Mouse (Mus musculus): Measurements from ENCODE around the gene Fstl1.

The Fstl1 gene

DNA sequence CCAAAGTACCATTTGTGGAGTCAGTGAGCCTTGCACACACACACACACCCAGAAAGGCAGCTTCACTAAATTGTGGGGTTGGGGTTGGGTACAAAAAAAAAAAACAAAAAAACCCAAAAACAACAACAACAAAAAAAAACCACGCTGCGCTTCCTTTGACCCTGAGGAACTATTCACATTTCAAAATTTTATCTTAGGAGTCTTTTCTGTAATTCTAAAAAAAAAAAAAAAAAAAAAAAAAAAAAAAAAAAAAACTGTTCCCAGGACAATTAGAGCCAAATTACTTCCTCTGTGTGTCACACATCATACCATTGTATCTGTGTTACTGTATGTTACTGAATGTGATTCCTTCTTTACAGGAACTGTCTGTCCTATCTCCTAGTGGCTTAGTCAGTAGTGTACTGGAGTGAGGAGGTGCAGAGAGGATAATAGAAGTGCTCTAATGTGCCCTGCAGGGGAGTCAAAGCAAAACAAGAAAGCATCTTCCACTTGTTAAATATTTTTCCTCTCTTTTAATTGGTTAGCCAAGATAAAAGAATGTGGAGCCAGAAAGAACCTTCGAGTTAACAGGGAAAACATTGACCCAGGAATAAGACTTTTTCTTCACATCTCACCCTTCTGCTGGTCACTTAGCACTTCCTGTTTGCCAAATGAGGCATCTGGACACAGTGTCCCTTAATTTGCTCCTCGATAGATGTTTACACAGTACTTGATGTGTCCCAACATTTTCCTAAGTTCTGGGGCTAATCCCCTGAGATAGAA lies 93.0 kb downstream of the Fstl1 start:
- no peak for DNase-seq

DNA sequence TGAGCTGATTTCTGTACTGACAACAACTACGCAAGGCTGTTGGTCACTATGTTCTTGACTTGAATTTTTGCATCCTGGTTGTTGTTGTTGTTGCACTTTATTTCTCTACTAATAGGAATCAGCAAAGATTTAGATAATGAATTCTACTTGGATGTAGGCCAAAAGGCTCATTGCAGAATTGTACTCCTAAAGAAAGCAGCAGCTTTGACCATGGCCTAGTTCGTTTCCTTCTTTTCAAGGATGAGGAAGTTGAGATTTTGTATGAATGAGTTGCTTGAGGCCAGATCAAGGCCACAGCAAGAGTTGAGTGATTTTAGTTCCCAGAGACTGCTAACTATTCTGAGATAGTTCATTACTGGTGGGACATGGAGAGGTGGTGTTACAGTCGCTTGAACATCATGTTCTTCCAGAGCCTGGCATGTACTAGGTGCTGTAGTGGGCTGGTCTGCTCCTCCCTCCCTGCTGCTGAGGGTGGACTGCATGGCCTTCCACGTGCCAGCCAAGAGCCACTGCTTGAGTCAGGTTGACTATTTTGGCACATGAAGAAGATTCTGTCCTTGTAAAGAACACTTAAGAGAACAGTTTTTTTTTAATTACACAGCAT lies 94.5 kb downstream of the Fstl1 start:
- peak; percentile 86 for DNase-seq

DNA sequence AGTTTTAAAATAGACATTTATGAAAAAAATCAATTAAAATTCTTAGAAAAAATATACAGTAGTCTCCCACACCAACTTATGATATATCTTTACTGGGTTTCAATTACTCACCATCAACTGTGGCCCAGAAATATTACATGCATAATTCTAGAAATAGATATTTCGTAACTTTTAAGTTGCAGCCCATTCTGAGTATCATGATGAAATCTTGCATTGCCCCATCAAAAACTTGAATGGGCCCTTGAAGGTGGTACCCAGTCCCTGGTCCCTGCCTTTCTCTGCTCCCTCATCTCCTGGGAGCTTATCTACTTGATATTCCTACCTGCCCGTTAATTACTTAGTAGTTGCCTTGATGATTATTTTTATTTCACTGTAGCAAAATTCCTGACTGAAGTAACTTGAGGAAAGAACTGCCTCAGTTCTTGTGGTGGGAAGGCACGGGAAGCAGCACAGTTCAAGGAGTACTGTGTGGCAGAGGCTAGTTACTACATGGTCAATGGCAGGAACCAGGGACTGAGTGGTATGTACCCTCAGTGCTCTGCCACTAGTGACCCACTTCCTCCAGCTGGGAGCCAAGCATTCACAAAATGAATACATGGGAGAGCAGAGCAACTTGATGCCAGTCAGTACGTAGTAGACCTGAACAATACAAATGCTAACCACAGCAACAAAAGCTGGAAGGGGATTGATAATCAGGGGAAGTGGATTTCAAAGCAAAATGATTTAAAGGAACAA lies 98.0 kb downstream of the Fstl1 start:
- DNase-seq = no peak

DNA sequence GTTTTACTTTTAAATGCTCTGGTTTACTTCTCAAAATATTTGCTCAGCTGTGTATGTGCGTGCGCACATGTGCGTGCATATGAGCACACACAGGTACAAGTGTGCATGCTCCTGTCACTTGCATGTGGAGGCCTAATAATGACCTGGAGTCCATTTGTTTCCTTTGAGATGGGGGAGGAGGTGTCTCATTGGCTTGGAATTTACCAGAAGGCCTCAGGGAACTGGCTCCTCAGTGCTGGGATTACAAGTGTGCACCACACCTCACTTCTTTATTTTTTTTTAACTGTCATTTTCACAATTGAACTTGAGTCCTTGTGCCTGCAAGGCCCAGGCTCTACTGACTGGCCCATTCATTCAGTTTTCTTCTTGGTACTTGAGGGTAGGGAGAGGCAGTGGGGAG lies 100.7 kb downstream of the Fstl1 start:
- DNase-seq = no peak

DNA sequence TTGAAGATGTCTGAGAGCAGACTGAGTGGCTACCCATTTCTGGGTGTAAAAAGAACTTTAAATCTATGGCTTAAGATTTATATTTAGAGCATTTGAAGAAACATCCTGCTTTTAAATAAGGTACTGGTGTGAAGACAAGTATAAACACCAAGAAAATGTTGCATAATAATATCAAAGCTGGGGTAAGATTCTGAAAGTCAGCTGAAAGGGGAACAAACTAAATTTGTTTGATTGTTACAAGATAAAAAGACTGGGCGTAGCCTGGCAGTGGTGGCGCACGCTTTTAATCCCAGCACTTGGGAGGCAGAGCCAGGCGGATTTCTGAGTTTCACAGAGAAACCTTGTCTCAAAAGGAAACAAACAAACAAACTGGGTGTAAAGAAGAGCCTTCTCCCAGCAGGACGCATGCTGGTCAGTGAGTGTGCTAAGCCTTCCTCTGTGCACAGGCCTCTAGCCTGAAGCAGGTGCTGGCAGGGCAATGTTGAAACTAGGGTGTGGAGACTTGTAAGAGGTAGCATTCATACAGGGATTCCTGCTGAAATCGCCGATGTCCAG lies 102.4 kb downstream of the Fstl1 start:
- DNase-seq = no peak

DNA sequence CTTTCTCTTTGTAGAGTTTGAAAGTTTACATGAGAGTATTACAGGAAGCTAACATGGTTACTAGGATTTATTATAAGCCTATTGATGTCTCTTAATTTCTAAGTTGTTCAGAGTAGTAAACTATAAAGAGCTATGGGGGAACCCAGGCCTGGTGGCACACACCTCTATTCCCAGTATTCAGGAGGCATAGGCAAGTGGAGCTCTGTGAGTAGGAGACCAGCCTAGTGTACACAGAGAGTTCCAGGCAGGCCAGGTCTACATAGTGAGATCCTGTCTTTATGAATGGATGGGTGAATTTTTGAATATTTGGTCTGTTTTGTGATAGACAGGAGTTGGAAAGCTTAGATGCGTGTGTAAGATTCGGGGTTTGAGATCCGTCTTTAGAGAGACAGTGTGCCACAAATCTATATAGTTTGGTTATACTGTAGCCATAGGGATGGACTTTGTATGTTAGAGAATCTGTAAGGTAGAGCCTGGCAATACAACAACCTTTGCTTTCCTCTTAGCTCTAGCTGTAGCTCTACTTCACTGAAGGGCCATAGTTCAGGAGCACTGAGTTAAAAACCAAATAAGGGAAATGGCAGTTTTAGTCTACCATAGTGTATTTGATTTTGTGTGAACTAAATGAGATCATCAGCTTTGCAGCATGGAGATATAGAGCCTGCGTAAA lies 103.2 kb downstream of the Fstl1 start:
- no peak for DNase-seq

DNA sequence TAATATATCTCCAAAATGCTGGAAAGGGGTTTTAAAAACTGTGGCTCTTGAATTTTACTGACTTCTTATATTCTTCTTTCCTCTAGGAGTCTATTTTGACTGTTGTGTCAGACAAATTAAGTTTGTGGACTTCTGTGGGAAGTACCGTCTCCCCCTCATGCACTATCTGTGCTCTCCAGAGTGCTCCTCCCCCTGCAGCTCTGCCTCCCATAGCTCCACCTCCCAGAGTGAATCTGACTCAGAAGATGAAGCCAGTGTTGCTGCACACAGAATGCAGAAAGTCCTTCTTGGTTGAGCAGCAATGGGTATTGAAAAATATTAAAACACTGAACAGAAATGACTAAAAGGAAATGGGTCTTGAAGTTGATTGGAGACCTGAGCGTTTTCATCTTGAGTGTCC lies 104.5 kb downstream of the Fstl1 start:
- DNase-seq = no peak
